Mouse (Mus musculus) liver, embryonic 18 days (tissue): ENCODE results near the gene Hist1h2bh. TPM values are rescaled to one million over a fixed set of nuclear protein-coding genes. Genes with fewer than 3 reads are reported as not detected.

Source experiments
- polyA plus RNA-seq: library from polyadenylated mRNA; depleted of rRNA; stranded (reverse); fragments of >200 nt; gene quantifications from 2 replicates; pipeline ENCODE4 v1.2.3, GENCODE M21; 2012; rRNA removed

Hist1h2bh gene
- polyA plus RNA-seq, result 2.9 and 3.2 TPM in 2 replicates

DNA sequence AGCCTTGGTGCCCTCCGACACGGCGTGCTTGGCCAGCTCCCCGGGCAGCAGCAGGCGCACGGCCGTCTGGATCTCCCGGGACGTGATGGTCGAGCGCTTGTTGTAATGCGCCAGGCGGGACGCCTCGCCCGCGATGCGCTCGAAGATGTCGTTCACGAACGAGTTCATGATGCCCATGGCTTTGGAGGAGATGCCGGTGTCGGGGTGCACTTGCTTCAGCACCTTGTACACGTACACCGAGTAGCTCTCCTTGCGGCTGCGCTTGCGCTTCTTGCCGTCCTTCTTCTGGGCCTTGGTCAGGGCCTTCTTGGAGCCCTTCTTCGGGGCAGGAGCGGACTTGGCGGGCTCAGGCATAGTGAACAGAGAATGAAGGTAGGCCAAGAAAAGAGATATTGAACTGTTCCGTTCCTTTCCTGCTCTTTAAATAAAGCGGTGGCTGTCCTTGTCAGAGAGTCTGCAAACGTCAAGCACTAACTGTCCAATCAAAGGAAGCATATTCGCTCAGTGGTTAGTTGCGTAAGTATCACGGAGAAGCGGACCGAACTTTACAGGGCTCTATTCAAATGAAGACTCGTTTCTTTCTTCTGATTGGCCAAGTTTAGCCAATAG is at the start of gene Hist1h2bh:
TSS of gene Hist1h2bh (minus strand) at position 394 of the 609 bp plus-strand sequence.

DNA sequence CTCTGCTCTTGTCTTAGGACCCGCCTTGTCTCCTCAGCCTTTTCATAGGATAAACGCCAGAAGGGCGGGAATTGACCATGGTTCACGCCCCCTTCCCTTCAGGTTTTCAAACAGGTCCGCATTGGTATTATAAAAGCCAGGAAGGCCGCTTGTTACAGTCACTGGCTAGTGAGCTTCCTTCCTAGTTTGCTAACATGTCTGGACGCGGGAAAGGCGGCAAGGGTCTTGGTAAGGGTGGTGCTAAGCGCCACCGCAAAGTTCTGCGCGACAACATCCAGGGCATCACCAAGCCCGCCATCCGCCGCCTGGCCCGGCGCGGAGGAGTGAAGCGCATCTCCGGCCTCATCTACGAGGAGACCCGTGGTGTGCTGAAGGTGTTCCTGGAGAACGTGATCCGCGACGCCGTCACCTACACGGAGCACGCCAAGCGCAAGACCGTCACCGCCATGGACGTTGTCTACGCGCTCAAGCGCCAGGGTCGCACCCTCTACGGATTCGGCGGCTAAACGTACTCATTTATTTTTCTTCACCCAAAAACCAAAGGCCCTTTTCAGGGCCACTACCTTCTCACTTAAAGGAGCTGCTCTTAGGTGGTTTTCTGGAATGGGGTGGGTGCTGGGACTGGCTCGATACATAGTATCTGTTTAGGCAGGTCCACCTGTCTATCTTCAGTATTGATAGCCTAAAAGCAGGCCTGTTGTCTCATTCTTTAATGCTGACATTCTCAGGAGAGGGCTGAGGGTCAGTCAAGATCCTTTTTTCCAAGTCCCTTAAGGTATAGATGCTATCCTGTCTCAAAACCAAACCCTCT is 38.4 kb upstream of the Hist1h2bh start, which contains the start of gene Hist1h4d:
TSS of gene Hist1h4d (plus strand) at position 191 of the 811 bp plus-strand sequence.

DNA sequence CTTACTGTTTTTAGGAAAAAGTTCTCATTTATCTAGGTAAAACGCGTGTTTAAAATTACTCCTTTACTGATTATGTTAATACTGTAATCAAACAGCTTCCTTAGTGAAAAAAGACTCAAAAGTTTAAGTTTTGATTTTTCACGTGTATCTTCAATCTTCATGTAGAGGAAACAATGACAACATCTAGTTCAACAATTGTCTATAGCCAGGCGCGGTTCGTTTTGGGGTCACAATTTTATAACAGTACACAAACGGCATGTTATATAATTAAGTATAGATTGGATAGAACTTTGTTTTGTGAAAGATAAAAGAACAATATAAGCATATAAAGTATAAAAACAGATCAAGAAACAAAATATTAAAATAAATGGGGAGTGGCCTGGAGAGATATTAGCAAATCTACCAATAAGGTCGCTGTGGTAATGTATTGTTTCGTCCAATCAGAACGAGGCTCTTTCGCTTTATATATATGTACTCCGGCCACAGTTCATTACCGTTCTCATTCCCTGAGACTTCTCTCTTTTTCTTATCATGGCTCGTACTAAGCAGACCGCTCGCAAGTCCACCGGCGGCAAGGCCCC is 32.2 kb upstream of the Hist1h2bh start, which contains the start of gene Hist1h3d:
TSS of gene Hist1h3d (plus strand) at position 493 of the 581 bp plus-strand sequence.

DNA sequence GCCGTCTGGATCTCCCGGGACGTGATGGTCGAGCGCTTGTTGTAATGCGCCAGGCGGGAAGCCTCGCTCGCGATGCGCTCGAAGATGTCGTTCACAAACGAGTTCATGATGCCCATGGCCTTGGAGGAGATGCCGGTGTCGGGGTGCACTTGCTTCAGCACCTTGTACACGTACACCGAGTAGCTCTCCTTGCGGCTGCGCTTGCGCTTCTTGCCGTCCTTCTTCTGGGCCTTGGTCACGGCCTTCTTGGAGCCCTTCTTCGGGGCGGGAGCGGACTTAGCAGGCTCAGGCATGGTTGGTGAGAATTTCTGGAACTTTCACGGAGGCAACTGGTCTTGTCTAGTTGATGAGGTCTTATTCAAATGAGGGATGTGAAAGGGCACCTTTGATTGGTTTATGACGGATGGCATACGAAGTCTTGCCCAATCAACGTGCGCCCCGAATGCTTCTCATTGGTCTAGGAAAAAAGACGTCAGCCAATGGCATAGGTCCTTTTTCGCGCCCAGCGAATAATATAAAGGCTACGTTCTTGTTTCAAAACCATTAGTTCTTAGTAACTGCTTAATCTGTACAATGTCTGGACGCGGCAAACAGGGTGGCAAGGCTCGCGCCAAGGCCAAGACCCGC is 30.8 kb upstream of the Hist1h2bh start, which contains the start of the genes Hist1h2bf and Hist1h2ad:
TSS of gene Hist1h2bf (minus strand) at position 299 of the 627 bp plus-strand sequence.
TSS of gene Hist1h2ad (plus strand) at position 484 of the 627 bp plus-strand sequence.

DNA sequence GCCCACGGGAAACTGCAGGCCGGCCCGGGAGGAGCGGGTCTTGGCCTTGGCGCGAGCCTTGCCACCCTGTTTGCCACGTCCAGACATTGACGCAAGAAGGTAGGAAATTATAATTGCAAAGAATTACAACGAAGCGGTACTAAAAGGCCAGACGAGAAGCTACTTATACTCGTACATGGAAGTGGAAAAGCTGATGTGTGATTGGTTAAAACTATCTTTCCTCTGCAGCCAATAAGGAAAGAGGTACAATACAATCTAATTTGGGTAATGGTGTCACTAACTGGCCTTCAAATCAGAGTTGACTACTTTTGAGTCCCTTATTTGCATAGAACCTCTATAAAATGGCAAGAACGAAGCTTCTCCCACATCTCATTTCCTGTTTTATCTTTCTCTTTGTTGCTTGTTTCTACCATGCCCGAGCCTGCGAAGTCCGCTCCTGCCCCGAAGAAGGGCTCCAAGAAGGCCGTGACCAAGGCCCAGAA is 27.9 kb upstream of the Hist1h2bh start, which contains the start of the genes Hist1h2ae and Hist1h2bg:
TSS of gene Hist1h2ae (minus strand) at position 199 of the 482 bp plus-strand sequence.
TSS of gene Hist1h2bg (plus strand) at position 375 of the 482 bp plus-strand sequence.

DNA sequence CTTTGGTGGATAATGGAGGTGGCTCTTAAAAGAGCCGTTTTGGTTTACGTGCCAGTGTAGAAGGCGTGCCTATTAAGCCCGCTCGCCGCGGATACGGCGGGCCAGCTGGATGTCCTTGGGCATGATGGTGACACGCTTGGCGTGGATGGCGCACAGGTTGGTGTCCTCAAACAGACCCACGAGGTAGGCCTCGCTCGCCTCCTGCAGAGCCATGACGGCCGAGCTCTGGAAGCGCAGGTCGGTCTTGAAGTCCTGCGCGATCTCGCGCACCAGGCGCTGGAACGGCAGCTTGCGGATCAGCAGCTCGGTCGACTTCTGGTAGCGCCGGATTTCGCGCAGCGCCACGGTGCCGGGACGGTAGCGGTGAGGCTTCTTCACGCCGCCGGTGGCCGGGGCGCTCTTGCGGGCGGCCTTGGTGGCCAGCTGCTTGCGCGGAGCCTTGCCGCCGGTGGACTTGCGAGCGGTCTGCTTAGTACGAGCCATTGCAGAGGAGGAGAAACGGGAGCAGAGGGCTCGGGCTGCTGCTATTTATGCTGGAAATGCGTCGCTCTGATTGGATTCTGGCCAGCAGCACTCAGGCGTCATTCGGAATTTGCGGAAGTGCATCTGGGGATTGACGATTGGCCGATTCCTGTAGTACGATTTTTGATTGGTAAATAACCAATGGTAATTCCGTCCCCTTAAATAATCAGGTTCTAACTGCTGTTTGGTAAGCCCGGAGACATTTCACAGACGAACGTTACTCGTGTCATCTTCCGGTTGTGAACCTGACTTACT is 18.9 kb upstream of the Hist1h2bh start, which contains the start of gene Hist1h3e:
TSS of gene Hist1h3e (minus strand) at position 487 of the 777 bp plus-strand sequence.

DNA sequence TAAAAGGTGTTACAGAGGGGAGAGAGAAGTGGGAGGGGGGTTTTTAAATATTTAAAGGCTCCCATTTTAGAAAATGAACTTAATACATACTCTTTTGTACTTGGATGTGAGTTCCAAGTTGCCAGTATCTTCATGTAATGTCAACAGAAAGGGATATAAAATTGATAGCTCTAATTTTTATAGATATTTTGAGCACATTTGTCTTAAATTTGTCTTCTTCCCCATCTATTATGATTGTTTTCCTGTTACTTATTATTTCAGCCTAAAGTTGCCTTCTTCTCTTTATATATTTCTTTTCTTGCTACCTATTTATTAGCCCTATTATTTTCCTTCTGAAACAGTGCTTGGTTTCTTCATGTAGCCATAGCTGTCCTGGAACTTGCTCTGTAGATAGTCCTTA is 9.8 kb upstream of the Hist1h2bh start, which contains the start of gene Hist1h1d:
TSS of gene Hist1h1d (plus strand) at position 301 of the 400 bp plus-strand sequence.

DNA sequence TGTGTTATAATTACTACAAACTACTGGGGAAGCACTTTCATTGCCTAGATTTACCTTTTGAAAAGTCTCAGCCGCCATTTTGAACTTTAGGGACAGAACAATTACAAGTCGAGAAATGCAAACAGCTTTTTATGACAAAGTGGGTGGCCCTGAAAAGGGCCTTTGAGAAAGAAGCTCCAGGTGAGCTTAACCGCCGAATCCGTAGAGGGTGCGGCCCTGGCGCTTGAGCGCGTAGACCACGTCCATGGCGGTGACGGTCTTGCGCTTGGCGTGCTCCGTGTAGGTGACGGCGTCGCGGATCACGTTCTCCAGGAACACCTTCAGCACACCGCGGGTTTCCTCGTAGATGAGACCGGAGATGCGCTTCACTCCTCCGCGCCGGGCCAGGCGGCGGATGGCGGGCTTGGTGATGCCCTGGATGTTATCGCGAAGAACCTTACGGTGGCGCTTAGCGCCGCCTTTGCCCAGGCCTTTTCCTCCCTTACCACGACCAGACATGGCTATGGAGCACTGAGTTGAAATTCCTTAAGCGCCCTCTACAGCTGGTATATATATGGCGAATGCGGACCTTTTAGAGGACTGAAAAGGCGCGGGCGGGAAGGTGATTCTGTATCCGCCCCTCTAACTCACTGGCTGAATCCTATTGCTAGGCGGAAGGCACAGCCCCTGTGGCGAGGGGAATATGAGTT is 8.1 kb upstream of the Hist1h2bh start, which contains the start of gene Hist1h4f:
TSS of gene Hist1h4f (minus strand) at position 503 of the 689 bp plus-strand sequence.

DNA sequence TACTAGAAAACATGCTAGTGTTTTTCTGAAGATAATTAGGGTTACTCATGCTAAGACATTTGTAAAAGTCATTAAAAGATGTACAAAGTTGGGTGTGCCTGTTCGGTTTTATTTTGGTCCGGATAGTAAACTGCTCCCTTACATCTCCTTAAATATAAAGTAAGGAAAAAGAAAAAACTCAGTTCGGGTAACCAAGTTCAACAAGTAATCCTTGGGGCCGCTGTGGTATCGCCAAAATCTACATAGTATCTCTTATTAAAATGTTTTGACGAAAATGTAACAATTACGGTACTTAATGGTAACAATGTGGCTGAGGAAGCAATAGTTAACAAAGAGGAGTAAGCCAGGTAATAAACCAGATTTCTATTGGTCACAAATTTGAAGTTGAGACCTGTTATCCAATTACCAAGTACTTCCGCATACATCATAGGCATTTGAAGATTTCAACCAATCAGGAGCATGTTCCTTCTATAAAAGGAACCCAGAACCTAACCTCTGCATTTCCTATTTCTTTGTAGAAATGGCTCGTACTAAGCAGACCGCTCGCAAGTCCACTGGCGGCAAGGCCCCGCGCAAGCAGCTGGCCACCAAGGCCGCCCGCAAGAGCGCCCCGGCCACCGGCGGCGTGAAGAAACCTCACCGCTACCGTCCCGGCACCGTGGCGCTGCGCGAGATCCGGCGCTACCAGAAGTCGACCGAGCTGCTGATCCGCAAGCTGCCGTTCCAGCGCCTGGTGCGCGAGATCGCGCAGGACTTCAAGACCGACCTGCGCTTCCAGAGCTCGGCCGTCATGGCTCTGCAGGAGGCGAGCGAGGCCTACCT is 984 bp upstream of the Hist1h2bh start, which contains the start of gene Hist1h3f:
TSS of gene Hist1h3f (plus strand) at position 88 of the 822 bp plus-strand sequence.

DNA sequence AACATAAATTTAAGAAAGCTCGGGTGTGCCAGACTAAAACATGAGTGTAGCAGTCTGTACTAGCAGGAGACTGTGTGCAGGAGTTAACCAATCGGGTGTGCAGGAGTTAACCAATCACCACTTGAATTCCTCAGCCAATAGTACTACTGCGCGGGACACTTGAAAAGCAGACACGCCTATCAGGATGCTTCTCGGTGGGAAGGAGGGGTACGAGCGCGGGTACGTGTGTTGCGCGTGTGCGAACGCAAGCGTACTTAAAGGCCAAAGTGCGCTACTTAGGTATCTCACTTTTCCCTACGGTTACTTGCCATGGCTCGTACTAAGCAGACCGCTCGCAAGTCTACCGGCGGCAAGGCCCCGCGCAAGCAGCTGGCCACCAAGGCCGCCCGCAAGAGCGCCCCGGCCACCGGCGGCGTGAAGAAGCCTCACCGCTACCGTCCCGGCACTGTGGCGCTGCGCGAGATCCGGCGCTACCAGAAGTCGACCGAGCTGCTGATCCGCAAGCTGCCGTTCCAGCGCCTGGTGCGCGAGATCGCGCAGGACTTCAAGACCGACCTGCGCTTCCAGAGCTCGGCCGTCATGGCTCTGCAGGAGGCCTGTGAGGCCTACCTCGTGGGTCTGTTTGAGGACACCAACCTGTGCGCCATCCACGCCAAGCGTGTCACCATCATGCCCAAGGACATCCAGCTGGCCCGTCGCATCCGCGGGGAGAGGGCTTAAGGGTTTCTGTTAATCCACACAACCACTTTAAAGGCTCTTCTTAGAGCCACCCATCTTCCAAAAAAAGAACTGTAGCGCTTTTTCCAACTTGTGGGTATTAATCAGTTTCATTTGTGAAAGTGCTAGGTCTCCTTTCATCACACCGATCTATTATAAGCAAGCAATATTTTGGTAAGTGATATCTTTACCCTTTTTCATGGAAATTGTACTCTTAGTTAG is 7.8 kb downstream of the Hist1h2bh start, which contains the start of gene Hist1h3g:
TSS of gene Hist1h3g (plus strand) at position 286 of the 939 bp plus-strand sequence.

DNA sequence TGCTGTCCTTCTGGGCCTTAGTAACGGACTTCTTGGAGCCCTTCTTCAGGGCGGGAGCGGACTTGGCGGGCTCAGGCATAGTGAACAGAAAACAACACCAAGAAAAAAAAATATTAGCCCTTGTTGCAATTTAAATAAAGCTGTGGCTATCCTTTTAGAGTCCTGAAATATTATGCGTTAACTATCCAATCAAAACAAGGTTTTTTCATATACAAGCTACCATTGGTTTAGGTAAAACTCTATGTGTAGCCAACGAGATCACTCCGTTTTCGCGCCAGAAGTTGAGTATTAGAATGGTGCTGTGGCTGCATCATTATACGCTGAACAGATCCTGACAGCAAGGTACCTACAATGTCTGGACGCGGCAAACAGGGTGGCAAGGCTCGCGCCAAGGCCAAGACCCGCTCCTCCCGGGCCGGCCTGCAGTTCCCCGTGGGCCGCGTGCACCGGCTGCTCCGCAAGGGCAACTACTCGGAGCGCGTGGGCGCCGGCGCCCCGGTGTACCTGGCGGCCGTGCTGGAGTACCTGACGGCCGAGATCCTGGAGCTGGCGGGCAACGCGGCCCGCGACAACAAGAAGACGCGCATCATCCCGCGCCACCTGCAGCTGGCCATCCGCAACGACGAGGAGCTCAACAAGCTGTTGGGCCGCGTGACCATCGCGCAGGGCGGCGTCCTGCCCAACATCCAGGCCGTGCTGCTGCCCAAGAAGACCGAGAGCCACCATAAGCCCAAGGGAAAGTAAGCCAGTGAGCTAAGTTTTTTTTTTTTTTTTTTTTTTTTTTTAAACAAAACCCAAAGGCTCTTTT is 9.4 kb downstream of the Hist1h2bh start, which contains the start of gene Hist1h2af:
TSS of gene Hist1h2af (plus strand) at position 347 of the 808 bp plus-strand sequence.

DNA sequence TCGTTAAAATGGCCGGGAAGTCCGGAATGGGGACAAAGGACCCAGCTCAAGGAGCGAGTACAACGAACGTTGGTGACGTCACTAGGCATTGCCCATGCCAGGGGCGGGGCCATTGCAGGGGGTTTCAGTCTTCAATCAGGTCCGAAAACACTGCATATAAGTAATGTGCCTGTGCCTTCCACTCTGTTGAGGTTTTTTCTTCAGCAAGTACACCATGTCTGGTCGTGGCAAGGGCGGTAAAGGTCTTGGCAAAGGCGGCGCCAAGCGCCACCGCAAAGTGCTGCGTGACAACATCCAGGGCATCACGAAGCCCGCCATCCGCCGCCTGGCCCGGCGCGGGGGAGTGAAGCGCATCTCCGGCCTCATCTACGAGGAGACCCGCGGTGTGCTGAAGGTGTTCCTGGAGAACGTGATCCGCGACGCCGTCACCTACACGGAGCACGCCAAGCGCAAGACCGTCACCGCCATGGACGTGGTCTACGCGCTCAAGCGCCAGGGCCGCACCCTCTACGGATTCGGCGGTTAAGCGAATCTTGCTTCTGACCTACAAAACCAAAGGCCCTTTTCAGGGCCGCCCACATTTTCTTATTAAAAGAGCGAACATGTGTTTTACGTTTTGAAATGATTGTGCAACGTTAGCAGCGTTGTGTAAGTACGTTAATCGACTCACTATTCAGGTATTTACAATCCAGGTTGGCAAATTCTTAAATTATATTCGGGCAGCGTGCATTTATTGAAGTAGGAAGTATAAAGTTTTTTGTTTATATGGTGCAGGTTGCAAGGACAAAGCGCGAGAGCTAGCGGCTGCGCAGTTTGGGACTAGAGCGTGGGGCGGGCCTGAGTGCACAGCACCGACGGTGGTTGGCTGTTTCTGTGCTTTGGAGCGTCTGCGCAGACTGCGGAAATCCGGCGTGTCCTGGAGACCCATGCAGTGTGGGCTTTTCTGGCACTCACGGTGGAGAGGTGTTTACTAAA is 12.0 kb downstream of the Hist1h2bh start, which contains the start of gene Hist1h4h:
TSS of gene Hist1h4h (plus strand) at position 150 of the 975 bp plus-strand sequence.

